Mouse (Mus musculus): ENCODE results near the gene Gtpbp8. TPM values are rescaled to one million over a fixed set of nuclear protein-coding genes. Genes with fewer than 3 reads are reported as not detected.
A peak's percentile ranks its signal among the peaks of the same experiment; 100 is the strongest.

Gtpbp8 gene
- polyA plus RNA-seq, 1 experiment from 2014 or later: 25.5 TPM

- Histone ChIP-seq H3K27me3 (ENCODE audit: low read depth, poor library complexity, severe bottlenecking) (no peaks in the 10 kb centered on the region), H3K27ac (no peak overlapping the region), H3K4me1 (peaks cover 49% of the 10 kb centered on the region), H3K36me3 (no peaks in the 10 kb centered on the region), H3K4me3 (no peak overlapping the region), H3K9me3 (replicated peaks) (no peaks in the 10 kb centered on the region)
- no peak for DNase-seq (ENCODE audit: low spot score)
- WGBS: 92% methylated on average over 1 of the region's 1 CpGs
Measured at GRCm38 (mm10) chr16:44692541-44692940, 53.6 kb downstream of the Gtpbp8 start.

GRCm38 (mm10) chr16:44691561-44692141, 54.5 kb downstream of the Gtpbp8 start:
- Histone ChIP-seq H3K27me3 (ENCODE audit: low read depth, poor library complexity, severe bottlenecking) (no peaks in the 10 kb centered on the region), H3K4me3 (no peak overlapping the region), H3K27ac (peak overlapping the region; percentile 62), H3K36me3 (no peaks in the 10 kb centered on the region), H3K4me1 (peaks cover 58% of the 10 kb centered on the region), H3K9me3 (replicated peaks) (no peaks in the 10 kb centered on the region)
- 68% methylated on average over 17 of the region's 17 CpGs for WGBS
- no peak for DNase-seq (ENCODE audit: low spot score)

- Histone ChIP-seq H3K4me1 (peaks cover 54% of the 10 kb centered on the region), H3K4me3 (no peak overlapping the region), H3K9me3 (replicated peaks) (no peaks in the 10 kb centered on the region), H3K27me3 (ENCODE audit: low read depth, poor library complexity, severe bottlenecking) (no peaks in the 10 kb centered on the region), H3K27ac (0 out of 2 replicates have a peak overlapping the region, but pooled peaks have one; percentile 1), H3K36me3 (no peaks in the 10 kb centered on the region)
- 86% methylated on average over 2 of the region's 2 CpGs for WGBS
- no peak for DNase-seq (ENCODE audit: low spot score)
Measured at GRCm38 (mm10) chr16:44691066-44691465, 55.1 kb downstream of the Gtpbp8 start.

- Histone ChIP-seq H3K27ac (no peak overlapping the region), H3K27me3 (ENCODE audit: low read depth, poor library complexity, severe bottlenecking) (no peaks in the 10 kb centered on the region), H3K4me3 (no peak overlapping the region), H3K9me3 (replicated peaks) (no peaks in the 10 kb centered on the region), H3K36me3 (no peaks in the 10 kb centered on the region), H3K4me1 (peaks cover 50% of the 10 kb centered on the region)
- WGBS: 88% methylated on average over 2 of the region's 2 CpGs
- no peak for DNase-seq (ENCODE audit: low spot score)
Measured at GRCm38 (mm10) chr16:44690501-44690900, 55.7 kb downstream of the Gtpbp8 start.

- WGBS: 6% methylated on average over 4 of the region's 4 CpGs
- no peaks in the 10 kb centered on the region for H3K9me3 ChIP-seq (replicated peaks)
- no peaks in the 10 kb centered on the region for H3K27me3 ChIP-seq (ENCODE audit: low read depth, poor library complexity, severe bottlenecking)
- peaks cover 56% of the 10 kb centered on the region for H3K4me1 ChIP-seq
- DNase-seq (ENCODE audit: low spot score): peak; percentile 43
- H3K4me3 ChIP-seq: peak overlapping the region; percentile 40; the same call in 1 of the 2 replicates
- no peaks in the 10 kb centered on the region for H3K36me3 ChIP-seq
- peak overlapping the region; percentile 90 for H3K27ac ChIP-seq
Measured at GRCm38 (mm10) chr16:44688507-44688906, 57.7 kb downstream of the Gtpbp8 start.

- Histone ChIP-seq H3K27ac (peak overlapping the region; percentile 90), H3K9me3 (replicated peaks) (no peaks in the 10 kb centered on the region), H3K36me3 (no peaks in the 10 kb centered on the region), H3K27me3 (ENCODE audit: low read depth, poor library complexity, severe bottlenecking) (no peaks in the 10 kb centered on the region), H3K4me3 (peak overlapping the region; percentile 40), H3K4me1 (peaks cover 56% of the 10 kb centered on the region)
- DNase-seq (ENCODE audit: low spot score): no peak
- WGBS: 6% methylated on average over 18 of the region's 18 CpGs
Measured at GRCm38 (mm10) chr16:44687719-44688420, 58.3 kb downstream of the Gtpbp8 start.

GRCm38 (mm10) chr16:44686991-44687718, 59.0 kb downstream of the Gtpbp8 start:
- peaks cover 56% of the 10 kb centered on the region for H3K4me1 ChIP-seq
- DNase-seq (ENCODE audit: low spot score): peak; percentile 65
- peak overlapping the region; percentile 40 for H3K4me3 ChIP-seq
- H3K36me3 ChIP-seq: no peaks in the 10 kb centered on the region
- no peaks in the 10 kb centered on the region for H3K27me3 ChIP-seq (ENCODE audit: low read depth, poor library complexity, severe bottlenecking)
- WGBS: 53% methylated on average over 20 of the region's 20 CpGs
- H3K27ac ChIP-seq: peak overlapping the region; percentile 90
- H3K9me3 ChIP-seq (replicated peaks): no peaks in the 10 kb centered on the region

Other genes starting within 250 kb of the Gtpbp8 start
- 20.0 and 38.3 TPM in 2 replicates for gene Boc, start 187.5 kb downstream of the Gtpbp8 start, polyA plus RNA-seq (2016; fragmentation: Nextera tagmentation; extraction: Ambion mirVana)
- gene Nepro, start 22.1 kb downstream of the Gtpbp8 start, polyA plus RNA-seq (2016; fragmentation: Nextera tagmentation; extraction: Ambion mirVana): 14.0 and 15.7 TPM in 2 replicates
- 0.14 and 0.49 TPM in 2 replicates for gene Cd200r1, start 19.4 kb upstream of the Gtpbp8 start, polyA plus RNA-seq (2016; fragmentation: Nextera tagmentation; extraction: Ambion mirVana)
- gene Cd200r4, start 65.4 kb upstream of the Gtpbp8 start, polyA plus RNA-seq (2016; fragmentation: Nextera tagmentation; extraction: Ambion mirVana): not detected in 2 replicates
- gene Cd200r2, start 120.7 kb upstream of the Gtpbp8 start, polyA plus RNA-seq (2016; fragmentation: Nextera tagmentation; extraction: Ambion mirVana): not detected in 2 replicates
- not detected in 2 replicates for gene Cd200r3, start 197.3 kb upstream of the Gtpbp8 start, polyA plus RNA-seq (2016; fragmentation: Nextera tagmentation; extraction: Ambion mirVana)

All from limb, embryonic 10.5 days (tissue).